Mouse (Mus musculus) cerebellum, adult 2 months (tissue): ENCODE data around the gene Pip5kl1.

Source experiments
- CTCF ChIP-seq: fragments of 200-500 bp; IDR thresholded peaks from 2 replicates; pipeline ENCODE4 v1.5.1; 2011; ENCODE audit warnings: low read depth, mild to moderate bottlenecking, control low read depth, low read length, moderate library complexity, borderline replicate concordance; ENCODE audit not compliant: insufficient read depth
- POLR2A ChIP-seq: fragments of 200-500 bp; IDR thresholded peaks from 2 replicates; pipeline ENCODE4 v1.6.1; 2011; ENCODE audit warnings: low read length, control low read depth, borderline replicate concordance; ENCODE audit not compliant: insufficient read depth

DNA sequence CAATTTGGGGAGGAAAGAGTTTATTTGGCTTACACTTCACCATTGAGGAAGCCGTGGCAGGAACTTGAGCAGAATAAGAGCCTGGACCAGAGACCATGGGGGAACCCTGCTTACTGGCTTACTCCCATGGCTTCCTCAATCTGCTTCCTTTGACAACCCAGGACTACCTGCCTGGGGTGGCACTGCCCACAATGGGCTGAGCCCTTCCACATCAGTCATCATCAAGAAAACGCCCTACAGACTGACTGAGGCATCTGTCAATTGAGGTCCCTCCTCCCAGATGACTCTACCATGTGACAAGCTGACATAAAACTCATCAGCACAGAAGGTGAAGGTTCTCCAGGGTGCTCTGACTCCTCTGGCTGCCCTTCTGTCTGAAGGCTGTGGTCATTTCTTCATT is 44.1 kb upstream of the Pip5kl1 start:
- TF ChIP-seq CTCF (no peak), POLR2A (no peak)
